Mouse (Mus musculus) heart, postnatal 25 days (tissue): ENCODE results near the gene Gm42906. TPM values are rescaled to one million over a fixed set of nuclear protein-coding genes. Genes with fewer than 3 reads are reported as not detected.

Experiments used
- DNase-seq: peaks from one replicate; pipeline ENCODE4 v3.0.0; 2022; ENCODE audit warnings: low spot score
- intact Hi-C: fragments of 180-260 bp; cut with DNase I; formaldehyde crosslinking; loops from one replicate; pipeline ENCODE4 v1.15.1; 2025
- total RNA-seq, 2 experiments: library from RNA; stranded (reverse); gene quantifications; 2 replicates each; pipeline ENCODE4 v1.2.3; 2021

Gm42906 gene
- total RNA-seq, 2 experiments from 2014 or later = 4.9 to 6.9 TPM

DNA sequence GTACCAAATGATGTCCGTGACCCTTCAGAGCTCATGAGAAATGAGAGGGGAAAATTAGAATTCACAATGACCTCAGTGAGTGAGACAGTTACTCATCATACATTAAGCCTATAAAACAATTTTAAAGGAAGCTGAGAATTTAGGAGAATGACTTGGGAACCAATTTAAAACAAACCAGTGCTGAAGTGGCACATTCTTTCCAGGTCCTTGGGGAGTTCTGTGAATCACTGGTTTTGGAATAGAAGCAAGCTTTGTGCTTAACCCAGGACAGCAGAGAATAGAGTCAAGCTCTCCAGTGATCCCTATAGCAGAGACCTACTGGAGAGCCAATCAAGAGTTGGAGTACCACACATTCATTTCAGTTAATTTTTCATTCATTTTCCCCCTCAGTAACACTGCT, 254.2 kb downstream of the Gm42906 start:
- intact Hi-C loops = no loop called here
- no peak for DNase-seq

DNA sequence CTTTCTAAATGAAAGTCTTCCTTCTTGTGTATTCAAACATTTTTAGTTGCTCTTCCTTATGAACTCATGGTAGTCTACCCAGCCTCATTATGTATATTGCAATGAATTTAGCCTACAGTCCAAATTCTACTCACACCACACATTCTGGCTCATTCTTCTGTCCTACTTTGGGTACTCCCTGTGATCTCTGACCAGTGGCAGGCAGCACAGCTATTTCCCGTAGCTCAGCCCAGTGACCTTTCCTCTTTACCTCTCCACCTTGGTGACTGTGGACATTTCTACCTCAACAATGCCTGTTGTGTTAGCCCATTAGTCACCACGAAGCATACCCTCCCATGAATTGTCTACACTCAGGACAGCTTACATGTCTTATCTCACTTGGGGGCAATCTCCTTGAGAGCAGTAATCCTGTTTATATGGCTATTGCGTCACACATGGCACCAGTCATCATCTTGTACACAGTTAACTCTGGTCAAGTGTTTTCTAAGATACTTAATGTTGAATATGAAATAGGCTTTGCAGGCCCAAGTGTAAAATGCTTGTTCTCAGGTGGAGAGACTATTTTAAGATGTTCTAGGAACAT, 257.7 kb downstream of the Gm42906 start:
- intact Hi-C loops = no loop called here
- DNase-seq = no peak

DNA sequence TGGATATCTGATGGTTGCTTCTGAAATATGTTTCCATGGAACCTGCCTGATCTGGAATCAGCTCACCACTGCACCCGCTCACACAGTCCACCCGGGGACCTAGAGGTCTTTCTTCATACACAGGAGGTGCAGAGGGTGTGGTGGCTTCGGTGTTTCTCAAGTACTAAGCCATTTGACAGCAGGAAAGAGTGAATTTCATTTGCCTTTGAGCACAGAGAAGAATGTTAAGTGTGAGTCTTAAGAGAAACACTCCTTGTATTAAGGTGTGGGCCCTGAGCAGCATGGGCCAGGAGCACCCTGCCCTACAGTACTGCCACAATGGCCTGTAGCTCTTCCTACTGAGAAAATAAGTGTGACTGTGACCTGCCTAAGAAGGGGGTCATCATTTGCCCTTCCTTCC, 259.8 kb downstream of the Gm42906 start:
- DNase-seq = no peak
- intact Hi-C loops = no loop called here

DNA sequence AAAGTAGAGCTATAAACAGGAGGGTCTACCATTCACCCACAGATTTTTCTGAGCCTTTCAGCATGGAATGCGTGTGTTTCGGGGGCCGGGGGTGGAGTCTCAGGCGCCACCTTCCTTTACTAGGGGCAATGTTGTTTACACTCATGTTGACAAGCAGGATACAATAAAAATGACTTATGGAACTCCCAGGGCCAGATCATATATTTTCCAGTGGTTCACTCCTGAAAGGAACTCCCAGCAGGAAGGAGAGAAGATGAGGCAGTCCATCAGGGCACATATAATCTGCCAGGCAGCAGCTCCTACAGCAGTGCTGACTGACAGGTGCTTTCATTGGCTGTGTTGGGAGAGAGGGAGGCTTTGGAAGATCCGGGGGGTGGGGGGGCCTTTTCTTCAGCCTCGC, 260.3 kb downstream of the Gm42906 start:
- intact Hi-C loops = no loop called here
- DNase-seq = no peak

DNA sequence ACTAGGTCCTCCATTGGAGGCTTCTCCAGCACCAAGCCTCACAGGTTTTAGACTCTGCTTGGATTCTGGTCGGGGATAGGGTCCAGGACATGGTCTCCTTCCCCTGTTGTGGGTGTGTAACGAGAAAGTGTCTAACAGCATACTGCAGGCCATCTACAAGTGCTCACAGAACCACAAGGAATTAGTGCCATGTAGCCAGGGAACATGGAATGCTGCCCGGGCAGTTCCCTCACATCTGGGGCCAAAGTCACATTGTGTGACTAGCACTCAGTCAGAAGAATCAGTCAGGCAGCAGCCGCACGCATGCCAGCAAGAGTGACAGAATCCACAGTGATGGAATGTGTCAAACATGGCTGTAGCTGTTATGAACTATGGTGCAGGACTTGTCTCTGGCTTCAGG, 261.7 kb downstream of the Gm42906 start:
- intact Hi-C loops = no loop called here
- DNase-seq = peak; percentile 47

DNA sequence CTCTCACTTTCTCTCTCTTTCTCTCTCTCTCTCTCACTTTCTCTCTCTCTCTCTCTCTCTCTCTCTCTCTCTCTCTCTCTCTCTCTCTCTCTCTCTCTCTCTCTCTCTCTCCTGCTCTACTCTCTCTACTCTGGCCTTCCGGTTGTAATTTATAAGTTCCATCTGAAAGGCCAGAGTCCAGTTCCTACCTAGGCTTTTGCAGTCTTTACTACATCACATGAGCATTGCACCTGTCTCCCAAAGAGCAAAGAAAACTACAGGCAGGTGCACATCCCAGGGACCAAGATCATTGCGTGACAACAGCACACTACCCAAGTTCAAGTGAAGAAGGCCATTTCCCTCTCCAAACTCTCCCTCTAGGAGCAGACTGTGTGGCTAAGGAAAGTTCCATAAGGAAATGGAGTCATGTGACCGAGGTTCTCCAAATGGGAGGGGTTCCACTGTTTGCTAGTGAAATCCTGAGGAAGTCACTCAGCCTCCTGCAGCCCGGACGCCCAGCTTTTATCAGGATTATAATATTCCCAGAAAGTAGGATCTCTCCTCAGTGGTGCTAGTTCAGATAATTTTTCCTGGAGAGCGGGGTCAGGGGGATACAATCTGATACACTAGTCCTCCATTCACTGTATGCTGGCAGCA, 262.5 kb downstream of the Gm42906 start:
- intact Hi-C loops = no loop called here
- no peak for DNase-seq

DNA sequence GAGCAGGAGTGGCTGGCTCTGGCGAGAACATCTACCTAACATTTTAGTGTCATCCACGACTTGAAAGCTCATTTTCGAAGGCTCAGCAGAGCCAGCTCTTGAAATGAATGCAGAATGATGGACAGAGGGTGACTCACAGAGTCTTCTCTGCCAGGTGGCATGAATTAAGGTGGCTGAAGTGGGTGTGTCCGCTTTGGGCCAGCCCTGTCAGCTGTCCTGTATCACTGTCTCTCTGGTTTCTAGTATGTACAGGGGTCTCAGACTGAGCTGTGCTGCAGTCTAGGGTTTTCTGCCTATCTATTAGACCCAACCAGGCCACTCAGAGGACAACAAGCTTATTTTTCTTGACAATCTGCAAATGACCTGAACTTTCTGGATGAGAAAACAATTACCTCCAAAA, 263.1 kb downstream of the Gm42906 start:
- intact Hi-C loops = no loop called here
- no peak for DNase-seq

DNA sequence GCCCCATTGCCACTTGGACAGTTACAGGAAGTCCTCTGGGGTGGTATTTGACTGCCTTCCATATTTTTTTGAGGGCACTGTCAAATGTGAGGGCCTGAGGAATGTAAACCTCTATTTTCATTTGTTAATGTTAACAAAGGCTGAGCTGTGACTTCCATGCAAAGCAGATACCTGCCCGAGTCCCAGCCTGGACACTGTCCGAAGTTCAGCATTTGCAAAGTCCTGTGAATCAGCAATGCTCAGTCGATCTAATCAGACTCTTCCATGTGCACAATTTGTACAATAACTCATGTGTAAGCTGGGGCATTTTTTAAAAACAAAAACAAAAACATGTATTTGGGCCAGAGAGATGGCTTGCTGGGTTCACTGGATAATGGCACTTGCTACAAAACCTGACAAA, 265.3 kb downstream of the Gm42906 start:
- DNase-seq = no peak
- intact Hi-C loops = no loop called here

DNA sequence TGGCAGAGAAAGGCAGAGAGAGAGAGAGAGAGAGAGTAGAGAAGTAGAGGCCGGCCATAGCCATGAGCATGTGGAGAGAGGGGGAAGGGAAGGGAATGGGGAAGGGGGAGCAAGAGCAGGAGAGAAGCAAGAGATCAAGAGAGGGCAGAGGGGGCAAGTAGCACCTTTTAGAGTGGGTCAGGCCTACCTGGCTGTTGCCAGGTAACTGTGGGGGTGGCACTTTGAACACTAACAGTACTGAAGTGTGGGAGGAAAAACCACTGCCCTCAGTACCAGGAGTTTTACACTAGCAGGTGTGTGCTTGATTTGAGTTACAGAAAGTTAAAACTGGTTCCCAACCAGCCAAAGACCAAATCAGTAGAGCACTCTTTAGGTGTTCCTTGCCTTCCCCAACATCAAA, 272.7 kb downstream of the Gm42906 start:
- intact Hi-C loops = no loop called here
- no peak for DNase-seq

DNA sequence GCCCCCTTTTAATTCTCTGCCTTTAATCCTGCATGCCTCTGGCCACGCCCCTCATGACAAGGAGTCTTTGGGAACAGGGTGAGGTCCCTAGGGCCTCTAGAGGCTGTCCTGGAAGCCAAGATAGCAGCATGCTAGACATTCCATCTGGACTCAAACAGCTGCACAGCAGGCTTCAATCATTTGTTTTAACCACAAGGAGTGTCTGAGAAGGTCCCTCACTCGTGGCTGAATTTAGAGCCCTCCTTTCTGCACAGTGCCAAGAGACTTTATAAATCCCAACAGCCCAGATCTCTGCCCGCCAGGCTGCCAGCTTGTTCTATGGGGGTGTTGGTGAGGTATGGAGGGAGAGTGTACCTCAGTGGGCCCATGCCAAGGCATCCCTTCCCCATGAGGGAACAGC, 273.2 kb downstream of the Gm42906 start:
- intact Hi-C loops = no loop called here

DNA sequence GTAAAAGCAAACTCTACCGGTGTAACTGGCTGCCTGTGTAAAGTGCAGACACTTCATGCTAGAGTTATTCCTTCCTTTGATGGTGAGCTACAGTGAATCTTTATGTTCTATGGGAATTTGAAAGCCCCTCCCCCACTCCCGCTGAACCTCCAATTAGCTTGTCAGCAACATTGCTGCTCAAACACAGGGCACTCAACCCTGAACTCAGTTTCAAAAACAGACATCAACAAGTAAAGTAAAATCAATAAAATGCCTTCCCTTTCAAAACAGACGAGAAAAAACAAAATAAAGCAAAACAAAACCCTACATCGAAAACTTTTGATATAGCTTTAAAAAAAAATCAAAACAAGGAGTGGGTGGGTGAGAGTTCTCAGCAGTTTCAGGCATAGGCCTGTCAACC, 273.9 kb downstream of the Gm42906 start:
- intact Hi-C loops = no loop called here
- no peak for DNase-seq

More for the DNA sequence above, 273.2 kb downstream of the Gm42906 start:
- DNase-seq = peak; percentile 42

DNA sequence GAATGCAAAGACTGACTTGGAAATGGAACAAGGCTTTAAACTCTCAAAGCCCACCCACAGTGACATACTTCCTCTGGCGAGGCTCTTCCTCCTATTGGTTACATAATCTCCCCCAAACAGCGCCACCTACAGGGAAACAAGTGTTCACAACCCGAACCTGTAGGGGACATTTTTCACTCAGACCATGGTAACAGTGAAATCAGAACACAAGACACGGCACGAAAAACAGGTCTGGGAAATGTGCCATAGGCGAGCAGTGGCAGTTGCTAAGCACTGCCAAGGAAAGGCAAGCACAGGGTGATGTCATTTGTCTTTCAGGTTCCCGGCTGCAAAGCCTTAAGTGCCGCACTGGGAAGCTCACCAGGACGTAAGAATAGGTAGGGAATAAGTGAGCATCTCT, 276.4 kb downstream of the Gm42906 start:
- no peak for DNase-seq
- intact Hi-C loops = no loop called here

DNA sequence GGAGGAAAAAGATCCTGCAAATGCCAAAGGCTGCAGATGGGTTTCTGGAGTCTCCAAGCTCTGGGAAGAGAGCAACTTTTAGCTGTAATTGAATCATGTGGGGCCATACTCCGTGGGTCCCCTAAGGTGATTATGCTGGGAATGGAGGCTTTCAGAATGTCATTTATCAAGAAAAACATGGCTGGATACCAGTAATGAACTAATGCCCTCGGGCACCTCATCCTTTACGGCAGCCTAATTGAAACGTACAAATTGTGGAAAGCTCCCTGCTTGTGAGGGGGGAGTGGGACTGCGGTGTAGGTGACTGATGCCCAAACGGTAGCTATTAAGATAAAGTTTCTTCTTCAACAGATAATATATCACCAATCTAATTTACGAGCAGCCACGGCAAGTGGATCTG, 278.5 kb downstream of the Gm42906 start:
- no peak for DNase-seq
- intact Hi-C loops = no loop called here

DNA sequence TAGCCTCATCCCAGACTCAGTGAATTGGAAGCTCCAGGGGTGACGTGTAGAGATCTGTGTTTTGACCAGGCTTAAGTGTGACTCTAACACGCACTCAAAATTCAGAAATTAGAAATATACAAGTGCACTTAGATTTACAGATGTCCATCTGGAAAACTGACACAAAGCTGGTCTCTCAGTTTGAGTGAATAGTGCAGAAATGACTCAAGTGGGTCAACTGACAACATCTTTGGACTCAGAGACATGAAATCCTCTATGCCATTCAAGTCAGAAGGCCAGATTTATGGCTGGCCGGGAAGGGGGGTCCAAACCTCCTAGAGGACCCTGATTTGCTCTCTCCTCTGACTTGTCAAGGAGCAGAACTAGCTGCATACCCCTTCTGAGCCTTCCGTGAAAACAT, 279.9 kb downstream of the Gm42906 start:
- intact Hi-C loops = no loop called here

DNA sequence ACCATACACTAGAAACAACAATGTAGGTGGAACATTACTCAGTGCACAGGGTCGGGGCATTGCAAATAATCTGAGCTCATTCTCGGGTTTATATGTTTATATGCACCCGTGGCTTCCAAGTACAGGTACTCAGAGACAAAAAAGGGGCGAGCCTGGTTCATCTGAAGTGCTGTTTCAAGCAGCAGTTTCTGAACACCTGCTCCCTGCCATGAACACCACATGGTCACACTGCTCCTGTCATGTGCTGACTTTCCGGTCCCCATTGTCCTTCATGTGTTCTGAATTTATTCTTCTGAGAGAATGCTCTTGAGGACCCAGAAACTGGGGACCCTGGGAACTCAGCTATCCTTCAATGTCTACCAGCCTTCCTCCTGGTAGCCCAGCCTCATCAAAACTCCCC, 282.2 kb downstream of the Gm42906 start:
- DNase-seq = no peak
- intact Hi-C loops = no loop called here

More for the DNA sequence above, 279.9 kb downstream of the Gm42906 start:
- DNase-seq = no peak

DNA sequence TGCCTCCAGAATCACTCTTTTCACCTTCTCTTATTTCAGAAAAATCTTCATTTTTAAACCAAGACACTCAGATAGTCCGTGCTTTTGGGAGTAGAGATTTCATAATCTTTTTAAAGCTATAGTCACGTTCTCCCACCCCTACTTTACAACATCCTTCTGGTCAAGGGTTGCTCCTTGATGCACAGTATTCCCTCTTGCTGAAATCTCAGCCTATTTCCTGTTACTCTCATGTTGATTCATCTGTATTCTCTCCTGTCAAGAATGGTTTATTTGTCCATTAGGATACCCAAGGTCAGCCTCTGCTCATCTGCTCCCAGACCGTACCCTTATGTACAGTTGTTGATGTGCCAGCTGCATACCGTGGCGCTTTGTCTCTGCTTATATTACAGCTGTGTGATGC, 284.0 kb downstream of the Gm42906 start:
- intact Hi-C loops = loop anchor here (5.0 kb wide), 1 partner anchor 38 kb away; no protein-coding TSS in a partner anchor

DNA sequence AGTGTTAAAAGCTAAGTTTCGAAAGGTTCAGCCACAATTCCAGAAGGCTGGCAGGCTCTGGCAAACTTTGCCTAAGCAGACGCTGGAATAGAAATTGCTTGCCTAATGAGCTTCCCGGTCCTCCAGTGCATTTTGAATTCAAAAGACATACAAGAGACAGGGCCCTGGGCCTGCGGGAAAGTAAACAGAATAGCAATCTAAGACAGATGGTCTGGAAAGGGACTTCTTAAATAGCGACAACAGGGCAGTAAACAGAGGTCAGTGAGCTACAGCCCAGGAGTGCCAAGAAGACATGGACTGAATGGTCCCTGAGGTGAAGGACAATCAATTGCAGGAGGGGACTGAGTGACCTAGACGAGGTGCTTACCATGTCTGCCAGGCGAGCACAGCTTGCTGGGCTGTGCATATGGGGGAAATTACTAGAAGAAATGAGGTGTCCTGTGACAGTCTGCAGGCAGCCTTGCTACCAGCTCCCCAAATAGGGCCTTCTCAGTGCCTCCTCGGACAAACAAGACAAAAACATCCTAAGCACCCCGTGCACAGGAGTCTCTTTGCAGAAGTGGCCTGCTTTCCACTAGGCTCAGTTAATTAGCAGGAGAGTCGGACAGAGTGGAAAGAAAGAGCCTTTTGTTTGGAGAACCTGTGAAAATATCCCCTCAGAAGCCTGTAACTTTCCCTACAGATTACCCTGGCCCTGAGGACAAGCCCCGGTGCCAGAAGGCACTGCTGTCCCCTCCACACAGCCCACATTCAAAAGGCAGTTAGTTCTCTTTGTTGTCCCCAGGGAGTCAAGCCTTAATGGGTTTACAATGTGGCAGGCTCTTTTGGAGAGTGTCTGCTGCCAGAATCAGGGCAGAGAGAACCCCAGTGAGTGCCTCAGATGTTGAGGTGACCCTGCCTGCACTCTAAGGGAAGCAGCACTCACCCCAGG, 285.0 kb downstream of the Gm42906 start:
- DNase-seq = peak; percentile 30
- intact Hi-C loops = loop anchor here (1.0 to 5.0 kb wide), 2 partner anchors 39 to 225 kb away; no protein-coding TSS in a partner anchor

More for the DNA sequence above, 284.0 kb downstream of the Gm42906 start:
- no peak for DNase-seq

DNA sequence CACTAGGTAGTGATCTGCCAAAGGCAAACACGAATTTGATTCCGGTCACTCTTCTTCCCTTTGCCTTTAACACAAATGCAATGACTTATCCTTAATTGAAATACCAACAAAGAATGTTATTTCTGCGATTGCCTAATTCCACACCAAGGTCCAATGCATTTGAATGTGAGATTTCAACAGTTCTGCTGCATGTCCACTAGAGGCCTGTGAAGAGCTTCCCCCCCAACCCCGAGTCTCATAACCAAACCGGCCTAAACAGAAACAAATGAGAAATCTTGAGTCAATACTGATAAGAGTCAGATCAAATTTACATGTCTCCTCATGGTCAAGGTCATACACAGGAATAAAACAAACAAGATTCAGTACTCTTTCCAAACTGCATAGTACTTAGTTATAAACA, 285.7 kb downstream of the Gm42906 start:
- no peak for DNase-seq
- intact Hi-C loops = loop anchor here (1.0 to 5.0 kb wide), 2 partner anchors 40 to 226 kb away; no protein-coding TSS in a partner anchor

DNA sequence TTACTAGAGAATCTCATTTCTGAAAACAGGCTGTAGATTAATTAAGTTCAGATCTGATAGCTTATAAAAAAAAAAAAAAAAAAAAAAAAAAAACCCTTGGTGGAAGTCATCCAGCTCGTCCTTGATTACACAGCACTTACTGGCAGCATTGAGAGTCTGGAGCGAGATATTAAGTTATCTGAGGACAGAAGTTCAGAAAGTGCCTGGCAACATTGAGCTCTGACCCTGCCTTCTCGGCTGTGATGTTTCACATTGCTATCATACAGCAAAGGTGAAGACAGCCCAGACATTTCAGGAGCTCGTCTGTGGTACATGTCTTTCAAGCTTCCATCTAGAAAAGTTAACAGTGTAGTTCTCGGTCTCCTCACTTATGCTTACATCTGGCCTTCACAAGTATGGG, 290.1 kb downstream of the Gm42906 start:
- DNase-seq = no peak
- intact Hi-C loops = loop anchor here (5.0 kb wide), 1 partner anchor 81 kb away; no protein-coding TSS in a partner anchor

DNA sequence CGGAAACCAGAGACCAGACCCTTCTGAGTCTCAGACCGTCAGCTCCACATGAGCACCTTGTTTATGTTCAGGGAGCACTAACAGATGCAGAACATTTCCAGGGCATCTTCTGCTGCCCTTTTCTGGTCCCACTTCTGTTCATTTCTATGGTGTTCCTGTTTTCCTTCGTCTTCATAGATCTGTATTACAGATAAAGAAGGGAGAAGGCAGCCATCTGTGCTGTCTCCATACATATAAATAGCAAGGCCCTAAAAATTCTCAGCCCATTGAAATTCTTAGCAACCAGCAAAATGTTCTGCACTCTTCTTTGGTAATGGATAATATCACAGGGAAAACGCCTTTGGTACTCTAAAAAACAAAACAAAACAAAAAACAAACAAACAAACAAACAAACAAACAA, 290.7 kb downstream of the Gm42906 start:
- no peak for DNase-seq
- intact Hi-C loops = loop anchor here (5.0 kb wide), 1 partner anchor 80 kb away; no protein-coding TSS in a partner anchor

DNA sequence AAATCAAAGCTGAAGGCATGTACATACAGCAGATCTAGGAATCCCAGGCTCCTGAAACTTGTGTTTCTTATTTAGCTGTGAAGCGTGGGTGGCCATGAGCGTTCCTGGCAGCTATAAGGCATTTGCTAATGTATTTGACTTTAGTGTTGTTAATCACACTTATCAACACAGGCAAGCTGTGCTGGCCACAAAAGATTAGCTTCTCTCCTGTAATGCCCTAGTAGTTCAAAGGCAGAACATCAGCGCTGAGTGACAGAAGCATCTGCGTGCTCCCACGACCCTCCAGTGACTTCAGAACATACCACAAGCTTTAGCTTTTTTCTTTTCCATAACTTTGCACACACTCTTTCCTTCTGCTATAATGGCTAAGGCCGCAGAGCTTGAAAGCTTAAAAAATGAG, 292.0 kb downstream of the Gm42906 start:
- intact Hi-C loops = loop anchor here (5.0 kb wide), 1 partner anchor 79 kb away; no protein-coding TSS in a partner anchor
- DNase-seq = no peak
